Mouse (Mus musculus): ENCODE results near the gene Auts2.

The Auts2 gene

DNA sequence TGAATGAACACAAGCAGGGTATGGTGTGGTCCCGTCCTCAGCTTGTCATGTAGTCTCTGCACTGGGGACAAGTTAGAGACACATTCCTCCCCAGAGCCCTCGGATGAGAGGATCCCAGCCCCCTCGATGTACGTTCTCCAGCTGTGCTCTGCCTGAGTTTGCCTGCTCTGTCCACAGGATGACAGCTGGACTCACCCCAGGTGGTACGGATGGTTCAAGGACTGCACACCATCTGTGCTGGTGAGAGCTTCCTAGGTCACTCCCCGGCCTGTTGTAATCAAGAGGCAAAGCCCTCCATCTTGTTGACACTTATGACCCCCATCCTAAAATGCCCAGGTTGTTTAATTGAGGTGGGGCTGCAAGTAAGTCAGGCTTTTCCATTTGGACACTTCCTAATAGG, 839.4 kb downstream of the Auts2 start:
- no peak for DNase-seq

DNA sequence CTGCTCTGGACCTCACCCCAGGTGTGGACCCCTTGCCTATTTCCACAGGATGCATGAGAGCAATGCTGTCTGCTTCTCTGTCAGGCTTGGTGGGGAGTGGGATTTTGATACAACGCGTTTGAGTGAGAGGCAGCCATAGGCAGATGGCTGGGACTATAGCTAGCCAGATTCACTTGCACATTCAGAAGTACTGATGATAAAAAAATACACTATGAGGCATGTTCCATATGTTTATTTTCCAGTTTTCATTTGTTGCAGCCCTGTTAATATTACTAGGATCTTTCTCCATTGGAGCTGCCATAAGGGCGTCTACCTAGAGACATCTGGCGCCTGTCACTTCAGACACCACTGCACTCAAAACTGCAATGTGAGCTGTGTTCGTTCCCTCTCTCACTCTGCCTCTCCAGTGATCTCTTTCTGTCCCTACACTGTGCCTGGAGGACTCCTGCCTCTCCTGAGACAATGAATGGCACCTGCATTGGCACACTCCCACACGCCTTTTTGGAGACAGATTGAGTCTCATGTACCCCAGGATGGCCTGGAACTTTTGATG, 840.2 kb downstream of the Auts2 start:
- DNase-seq = no peak

DNA sequence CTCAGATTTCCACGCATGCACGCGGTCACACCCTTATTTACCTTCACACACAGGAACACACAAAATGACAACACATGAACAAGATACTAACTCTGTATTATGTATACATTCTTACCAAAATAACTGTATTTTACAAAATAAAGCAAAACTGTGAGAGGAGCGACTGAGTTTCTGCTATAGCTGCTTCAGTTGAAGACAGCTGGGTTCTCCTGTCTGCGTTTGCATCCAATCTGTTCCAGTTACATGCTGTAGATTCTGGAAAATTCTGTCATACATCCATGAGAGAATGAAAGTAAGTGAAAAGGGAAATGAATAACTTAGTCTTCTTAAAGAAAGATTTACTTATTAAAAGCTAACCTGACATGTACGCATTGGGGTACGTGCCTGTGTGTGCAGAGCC, 844.2 kb downstream of the Auts2 start:
- no peak for DNase-seq

DNA sequence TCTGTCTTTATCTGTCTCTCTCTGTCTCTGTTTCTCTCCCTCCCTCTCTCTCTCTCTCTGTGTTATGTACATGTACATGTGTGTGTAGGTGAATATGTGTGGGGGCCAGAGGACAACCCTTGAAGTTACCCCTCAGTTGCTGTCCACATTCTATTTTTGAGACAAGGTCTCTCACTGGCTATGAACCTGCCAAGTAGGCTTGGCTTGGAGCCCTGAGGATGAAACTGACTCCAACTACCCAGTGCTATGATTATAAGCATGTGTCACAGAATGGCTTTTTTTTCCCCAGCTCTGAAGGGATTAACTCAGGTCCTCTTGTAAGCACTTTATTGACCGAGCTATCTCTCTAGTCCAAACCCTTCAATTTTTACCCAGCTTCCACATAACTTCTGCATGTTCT, 852.4 kb downstream of the Auts2 start:
- DNase-seq = no peak

DNA sequence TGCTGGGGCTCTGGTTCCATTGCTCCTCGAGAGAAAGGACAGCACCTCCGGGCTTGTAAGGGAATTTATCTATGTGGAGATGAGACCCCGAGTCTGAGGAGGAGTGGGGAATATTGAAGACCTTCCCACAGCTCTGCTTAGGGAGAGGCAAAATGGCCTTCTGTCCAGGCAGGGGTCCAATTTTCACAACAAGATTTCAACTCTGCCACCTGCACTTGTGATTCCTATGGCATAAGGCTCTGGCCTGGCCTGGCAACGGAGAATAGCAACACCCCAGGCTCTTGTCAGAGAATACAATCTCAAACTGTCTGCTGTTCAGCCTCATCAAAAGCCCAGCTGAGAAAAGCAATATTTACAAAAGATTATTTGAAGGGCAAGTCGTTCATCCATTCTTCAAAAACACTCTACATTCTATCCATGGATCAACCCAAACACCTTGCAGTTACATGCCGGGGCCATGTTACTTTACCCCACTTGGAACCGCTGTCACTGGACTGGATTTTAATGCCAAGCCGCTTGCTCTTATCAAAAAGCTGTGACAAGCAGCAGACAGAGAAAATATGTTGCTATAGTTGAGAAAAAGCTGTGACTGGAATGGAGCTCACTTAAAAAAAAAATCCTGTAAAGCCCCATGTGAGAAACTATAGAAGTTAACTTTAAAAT, 856.1 kb downstream of the Auts2 start:
- no peak for DNase-seq

DNA sequence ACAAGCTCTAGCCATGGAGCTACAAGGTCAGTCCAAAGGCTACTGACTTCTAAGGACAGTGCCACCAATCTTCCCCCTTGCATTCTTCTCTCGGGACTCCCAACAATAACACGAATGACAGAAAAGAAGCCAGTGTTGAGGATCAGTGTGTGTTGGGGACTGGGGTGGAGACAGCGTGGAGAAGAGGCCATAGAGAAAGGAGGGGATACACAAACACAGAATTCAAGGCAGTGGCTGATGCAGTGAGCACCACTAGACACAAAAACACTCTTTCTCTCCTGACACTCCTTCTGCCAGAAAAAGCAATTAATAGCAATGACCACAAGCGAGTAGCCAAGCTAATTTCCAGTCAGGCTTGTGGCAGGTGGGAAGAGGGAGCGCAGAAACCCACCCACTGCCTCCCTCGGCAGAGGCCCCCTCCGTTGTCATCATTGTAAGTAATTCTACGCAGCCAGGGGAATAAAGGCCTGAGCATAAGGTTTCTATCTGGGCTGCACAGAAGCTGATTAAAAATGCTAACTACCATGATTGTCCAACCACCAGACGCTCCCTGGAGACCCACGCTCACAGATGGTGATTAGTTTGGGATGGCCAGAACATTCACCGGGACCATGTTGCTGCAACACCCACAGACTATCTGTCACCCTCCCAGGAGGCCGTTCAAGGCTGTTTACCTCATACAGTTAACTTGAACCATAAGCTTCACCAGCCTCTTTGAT, 862.9 kb downstream of the Auts2 start:
- DNase-seq = peak; percentile 46

DNA sequence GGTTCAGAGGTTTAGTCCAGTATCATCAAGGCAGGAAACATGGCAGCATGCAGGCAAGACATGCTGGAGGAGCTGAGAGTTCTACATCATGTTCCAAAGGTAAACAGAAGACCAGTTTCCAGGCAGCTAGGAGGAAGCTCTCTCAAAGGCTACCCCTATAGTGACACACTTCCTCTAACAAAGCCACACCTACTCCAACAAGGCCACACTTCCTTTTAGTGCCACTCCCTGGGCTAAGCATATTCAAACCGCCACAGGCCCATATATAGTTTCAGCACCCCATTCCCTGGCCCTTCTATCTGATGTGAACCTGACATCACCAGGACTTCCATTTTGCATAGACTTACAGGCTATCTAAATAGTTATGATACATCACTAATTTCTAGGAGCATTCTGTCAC, 863.6 kb downstream of the Auts2 start:
- DNase-seq = no peak

DNA sequence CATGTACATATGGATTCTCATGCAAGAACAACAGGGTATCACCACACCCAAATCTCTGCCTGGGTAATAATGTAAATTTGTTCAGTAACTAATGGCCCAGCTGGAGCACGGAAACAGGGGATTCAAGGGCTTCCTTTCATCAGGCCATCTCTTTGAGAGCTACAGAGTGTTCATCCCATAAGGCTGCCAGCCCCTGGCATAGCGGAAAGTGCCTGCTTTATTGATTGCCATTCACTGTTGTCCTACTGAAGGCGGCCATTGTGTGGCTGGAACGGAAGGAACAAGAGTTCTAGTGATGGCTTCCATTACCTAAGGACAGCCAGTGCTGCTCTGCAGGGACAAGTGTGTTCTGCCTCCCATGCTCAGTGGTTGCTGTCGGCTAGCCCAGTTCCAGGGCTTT, 865.6 kb downstream of the Auts2 start:
- no peak for DNase-seq

DNA sequence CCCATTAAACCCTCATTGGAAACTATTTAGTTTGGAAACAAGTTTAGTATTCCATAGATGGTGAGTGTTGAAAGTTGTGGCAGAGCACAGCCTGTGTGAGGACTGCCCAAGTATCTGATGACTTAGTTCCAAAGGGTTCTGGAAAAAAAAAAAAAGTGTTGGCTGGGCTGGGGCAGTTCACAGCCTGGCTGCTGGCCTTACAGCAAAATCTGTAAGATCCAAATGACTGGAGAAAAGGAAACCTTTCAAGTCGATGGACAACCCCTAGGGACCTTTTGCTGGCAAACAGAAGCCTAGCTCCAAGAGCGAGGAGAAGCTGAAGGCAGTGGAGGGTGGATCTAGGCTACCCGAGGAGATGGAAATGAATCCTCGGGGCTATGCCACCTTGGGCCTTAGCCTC, 869.4 kb downstream of the Auts2 start:
- DNase-seq = no peak

DNA sequence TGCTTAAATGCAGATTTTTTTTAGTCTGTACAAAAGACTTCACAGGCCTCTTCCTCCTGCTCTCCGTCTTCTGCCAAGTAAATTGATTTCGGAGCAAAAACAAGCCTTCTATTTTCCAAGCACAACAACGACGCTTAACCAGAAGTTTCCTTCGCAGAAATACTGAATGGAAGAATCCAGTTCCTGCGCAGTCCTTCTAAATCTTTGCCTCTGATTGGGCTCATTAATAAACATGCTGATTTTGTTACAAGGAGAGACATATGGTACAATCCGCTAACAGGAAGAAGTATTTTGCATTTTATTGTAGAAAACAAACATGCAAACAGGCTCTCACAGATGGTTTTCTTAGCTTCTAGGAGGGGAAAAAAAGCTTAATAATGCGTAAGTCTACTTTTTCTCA, 878.1 kb downstream of the Auts2 start:
- no peak for DNase-seq

DNA sequence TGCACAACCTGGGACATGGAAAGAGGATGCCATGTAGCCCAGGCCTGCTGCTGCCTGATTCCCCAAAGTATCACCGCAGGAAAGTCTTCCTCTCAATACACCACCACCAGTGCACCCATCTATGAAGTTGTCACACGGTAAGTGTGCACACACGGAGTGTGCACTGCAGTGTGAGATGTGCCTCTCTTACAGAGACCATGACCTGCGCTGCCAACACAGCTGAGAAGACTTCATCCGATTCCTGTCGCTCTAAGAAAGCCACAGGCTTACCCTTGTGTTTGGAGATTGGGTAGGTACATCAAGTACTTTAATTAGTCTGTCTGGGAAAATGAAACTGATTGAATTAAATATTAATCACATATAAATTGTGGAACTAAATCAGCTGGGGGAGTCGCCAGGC, 878.5 kb downstream of the Auts2 start:
- DNase-seq = no peak

DNA sequence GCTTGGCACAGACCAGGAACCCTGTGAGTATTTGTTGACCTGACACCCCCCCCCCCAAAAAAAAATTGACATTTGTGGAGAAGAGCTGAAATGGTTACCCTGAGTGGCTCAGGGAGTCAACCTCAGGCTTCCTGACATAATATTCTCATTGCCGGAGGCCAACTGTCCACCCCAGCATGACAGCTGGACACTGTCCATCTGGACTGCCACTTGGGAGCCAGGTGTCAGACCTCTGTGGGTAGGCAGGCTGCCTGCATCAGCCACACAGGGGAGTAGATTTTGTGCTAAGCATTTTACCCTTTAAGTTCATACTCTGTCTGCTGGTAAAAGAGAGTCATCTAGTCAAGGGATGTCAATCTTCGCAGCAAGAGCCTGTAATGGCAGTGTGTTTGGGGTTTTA, 880.5 kb downstream of the Auts2 start:
- DNase-seq = no peak

DNA sequence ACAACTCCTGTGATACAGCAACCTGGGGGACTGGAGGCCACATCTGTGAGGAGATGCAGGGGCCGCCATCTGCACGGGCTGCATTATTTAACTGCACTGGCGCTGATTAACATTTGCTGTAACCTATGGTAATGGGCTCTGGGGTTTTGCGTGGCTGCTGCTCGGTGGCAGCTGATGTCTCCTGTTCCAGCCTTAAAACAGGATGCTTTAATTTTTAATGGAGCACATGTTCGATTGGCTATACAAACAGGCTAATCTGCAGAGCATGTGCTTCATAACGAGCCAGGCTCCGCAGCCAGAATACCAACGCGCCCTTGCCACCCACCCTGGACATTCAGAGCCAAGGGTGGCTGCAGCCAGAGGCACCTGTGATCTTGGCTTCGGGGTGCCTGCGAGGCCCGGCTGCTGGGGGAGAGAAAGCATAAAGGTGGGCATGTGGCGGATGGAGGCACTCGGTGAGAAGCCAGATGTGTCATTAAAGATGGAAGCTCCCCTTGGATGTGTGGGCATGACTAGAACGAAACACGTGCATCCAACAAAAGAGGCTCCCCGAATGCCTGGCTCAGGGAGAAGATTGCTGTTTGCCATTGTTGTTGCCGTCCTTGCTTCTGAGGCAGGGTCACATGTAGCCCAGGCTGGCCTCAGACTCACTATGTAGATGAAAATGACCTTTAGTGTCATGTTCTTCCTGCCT, 884.2 kb downstream of the Auts2 start:
- no peak for DNase-seq

DNA sequence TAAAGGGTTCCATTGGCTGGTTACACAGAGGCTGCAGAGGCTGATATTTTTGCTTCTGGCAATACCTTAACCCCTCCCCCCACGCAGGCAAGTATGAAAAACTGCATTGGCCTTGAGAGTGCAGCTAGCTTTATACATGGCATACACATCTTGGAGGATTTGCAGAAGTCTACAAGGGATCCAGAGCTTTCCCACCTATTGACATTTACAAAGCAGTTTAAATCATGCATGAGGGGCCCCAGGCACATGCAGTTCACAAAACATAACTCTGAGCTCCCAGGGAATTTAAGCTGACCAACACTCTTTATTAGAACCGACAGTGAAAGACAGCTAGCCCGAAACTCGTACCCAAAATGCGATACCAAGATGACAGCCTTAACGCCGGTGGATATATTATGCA, 888.9 kb downstream of the Auts2 start:
- DNase-seq = peak; percentile 56

DNA sequence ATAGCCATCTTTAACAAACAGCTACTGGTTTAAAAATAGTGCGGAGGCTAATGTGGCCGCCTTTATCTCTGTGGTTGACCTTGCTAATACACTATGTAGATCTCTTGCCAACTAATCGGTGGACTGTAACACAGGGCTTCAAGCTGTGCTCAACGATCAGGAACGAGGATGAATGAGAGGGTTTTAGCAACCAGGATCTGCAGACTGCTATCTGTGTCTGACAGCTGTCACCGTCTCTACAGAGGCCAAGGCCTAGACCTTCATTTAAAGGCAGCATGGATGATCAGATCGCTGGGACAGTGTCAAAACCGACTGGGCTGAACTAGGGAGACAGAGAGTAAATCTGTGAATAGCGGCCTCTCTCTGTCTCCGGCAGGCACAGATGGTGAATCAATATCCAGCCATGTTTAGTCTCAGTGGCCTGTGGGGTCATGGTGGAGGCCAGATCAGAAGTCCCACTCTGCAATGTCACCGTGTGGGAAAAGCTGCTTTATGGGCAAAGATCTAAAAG, 892.7 kb downstream of the Auts2 start:
- DNase-seq = peak; percentile 67

DNA sequence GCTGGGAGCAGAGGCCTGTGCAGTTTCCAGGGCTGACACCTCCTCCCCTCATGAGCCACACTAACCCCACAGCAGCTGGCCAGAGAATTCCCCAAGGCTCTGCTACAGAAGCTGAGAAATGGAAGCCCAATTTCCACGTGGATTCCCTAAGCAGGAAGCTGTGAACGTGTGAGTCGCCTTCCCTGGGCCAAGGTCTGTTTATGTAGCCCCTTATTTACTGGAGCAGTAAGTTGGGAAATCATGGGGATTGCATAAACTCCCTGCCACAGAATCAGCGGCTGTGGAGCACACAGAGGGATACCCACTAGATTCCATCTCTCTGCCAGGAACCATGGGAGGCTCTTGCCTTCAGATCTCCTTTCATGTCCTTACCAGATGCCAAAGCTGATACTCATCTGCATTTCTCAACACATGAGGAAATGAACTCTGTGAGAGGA, 895.4 kb downstream of the Auts2 start:
- DNase-seq = peak; percentile 59

DNA sequence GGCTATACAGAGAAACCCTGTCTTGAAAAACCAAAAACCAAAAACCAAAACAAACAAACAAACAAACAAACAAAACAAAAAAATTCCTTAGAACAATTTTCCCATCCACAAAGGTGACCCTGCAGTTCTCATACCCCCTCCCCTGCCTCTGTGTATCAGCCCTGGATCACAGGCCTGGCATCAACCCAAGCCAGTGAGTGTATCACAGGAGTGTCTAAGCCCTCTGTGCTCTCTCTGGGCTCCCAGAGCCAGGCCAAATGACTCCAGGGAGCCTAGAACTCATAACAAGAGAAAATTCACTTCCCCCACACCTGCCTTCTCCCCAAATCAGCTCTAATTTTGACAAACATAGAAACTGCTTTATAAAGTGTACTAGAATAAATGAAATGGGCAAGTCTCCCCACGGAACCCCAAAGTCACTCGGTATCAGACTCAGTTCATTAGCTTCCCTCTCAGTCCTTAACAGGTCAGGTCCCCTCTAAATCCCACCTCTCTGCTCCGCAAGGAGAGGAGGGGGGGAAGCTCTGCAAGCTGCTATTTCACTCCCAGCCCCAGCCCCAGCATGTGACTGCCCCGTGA, 896.0 kb downstream of the Auts2 start:
- DNase-seq = no peak

DNA sequence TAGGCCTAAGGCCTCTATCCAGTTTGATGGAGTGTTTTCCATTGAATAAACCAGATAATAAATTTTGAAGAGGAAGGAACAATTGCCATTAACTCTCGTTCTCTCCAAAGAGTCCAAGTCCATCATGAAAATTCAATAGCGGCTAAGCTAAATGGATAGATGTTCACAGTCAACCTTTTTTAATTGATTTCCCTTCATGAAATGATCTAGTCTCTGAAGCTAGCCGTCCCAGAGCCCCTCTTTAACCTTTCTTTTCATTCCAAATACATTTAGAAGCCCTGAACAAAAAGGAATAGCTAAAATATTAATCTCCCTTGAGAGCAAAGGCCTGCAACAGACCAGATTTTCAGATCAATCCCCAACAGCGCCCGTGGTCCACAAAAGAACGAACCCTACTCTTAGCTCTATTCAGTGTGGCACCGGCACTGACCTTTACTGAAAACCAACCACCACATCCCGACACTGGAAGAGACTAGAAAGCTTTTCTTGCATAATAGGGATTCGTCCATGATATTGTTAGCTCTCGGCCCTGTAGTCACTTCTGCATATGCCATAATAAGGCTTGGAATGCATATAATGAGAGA, 896.9 kb downstream of the Auts2 start:
- no peak for DNase-seq

DNA sequence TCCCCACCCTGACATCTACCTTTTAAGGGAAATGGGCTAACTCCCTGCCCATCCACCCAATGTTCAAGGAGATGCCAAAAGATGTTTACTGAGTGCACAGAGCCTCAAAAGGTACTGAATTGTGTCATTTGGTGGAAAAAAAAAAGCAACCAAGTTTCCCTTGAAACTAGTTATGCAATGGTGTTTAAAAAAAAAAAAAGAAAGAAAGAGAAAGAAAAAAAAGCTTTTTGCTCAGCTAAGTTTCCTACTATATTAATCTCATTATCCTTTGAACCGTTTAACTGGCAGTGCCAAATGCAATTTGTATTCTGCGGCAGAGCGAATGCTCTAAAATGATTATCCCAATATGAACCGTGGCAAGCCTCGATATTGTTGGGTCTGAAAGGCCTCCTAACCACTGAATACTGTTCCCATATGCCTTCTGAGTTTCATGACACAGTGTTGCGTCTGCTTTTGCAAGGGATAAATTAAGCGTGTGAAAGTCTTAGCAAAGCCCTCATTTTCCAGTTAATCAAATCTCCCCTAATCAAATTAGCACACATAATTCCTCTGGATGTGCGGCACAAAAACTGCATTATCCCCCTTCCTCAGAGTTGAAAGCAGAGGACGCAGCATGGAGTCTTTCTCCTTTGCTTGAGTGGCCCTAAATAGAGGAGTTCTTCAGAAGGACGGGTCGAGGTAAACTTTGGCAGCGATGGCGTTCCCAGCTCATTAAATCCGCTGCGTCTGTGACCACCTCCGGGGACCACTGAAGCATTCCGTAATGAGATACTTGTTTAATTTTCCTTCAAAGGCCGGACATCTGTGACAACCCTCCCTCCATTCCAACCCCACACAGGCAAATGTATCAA, 897.6 kb downstream of the Auts2 start:
- DNase-seq = peak; percentile 97

DNA sequence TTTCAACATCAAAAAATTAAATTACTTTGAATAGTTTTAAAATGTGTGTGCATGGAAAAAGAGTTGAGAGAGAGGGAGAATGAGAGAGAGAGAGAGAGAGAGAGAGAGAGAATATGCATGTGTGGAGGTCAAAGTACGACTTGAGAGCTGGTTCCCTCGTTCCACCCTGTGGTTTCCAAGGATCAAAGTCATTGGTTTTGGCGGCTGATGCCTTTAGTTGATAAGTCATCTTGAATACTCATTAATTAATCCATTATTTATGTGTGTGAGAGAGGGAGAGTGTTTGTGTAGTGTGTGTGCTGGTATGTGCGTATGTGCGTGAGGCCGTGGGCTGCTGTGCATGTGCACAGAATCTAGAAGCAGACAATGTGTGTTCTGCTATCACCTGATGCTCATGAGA, 898.8 kb downstream of the Auts2 start:
- DNase-seq = no peak

DNA sequence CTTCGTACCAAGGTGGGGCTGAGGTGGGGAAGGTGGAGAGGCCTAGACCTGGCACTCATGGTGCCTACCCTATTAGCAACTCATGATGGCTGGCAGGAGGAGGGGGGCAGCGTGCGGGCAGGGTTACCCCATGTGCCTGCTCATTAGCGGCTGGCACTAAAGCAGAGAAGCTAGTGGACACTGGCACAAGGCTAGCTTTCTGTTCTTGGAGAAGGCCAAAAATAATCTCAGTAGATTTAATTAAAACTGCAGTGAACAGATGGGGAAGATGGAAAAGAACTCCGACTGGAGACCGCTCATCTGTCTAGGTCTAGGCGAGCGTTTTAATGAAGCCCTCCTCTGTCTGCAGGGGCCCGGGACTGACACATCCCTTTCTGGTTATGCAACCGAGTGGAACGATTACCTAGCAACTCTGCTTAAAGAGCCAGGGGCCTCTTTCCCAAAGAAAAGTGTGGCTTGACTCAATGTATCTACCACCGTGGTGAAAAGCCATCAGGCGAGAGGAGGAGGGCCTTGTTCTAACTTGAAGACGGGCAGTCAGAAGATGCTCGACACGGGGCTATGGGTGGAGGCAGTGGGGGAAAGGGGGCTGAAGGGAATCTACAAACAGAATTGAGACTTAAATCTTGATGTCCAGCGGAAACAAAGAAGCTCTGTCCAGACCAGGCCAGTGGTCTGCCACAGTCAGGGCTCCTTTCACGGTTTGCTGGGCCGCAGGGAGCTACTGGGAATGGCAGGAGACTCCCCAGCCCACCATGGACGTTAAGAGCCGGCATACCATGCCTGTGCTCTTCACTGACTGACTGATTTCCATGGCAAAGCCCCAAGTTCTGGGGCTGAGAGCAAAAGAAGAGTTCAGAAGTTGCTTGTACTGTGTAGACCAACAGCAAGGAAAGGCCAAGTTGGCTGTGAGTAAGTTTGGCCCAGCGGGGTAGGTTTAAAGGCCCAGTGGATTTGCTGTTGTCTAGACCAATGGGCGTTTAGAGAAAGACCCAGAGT, 899.7 kb downstream of the Auts2 start:
- DNase-seq = peak; percentile 95

All from retina, postnatal 1 day (tissue).